Mouse (Mus musculus) cortical plate, adult 2 months (tissue): ENCODE data around the gene Alkbh1.

ENCODE experiments used
- CTCF ChIP-seq: fragments of 200-500 bp; IDR thresholded peaks from 2 replicates; pipeline ENCODE4 v1.5.1; 2011; ENCODE audit warnings: mild to moderate bottlenecking, control low read depth, low read length; ENCODE audit not compliant: insufficient read depth; ENCODE audit errors: extremely low read depth
- POLR2A ChIP-seq: fragments of 200-500 bp; IDR thresholded peaks from 2 replicates; pipeline ENCODE4 v1.6.1; 2011; ENCODE audit warnings: mild to moderate bottlenecking, low read length, control low read depth; ENCODE audit not compliant: insufficient read depth; ENCODE audit errors: extremely low read depth

DNA sequence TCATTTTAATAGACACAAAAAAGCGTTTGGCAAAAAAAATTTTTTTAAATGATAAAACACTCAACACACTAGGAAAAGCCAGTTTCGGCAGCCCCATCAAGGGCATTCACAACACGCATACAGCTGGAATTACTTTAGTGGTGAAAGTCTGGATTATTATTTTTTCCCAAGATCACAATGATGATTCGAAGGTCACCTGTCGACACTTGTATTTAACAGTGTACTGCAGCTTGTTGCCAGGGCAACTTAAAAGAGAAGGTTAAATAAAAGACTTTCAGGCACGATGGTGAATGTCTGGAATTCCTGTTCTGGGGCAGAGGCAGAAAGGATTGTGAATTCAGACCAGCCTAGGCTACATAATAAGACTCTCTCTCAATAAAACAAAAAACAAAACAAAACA, 41.9 kb downstream of the Alkbh1 start:
- TF ChIP-seq CTCF: no peak
- TF ChIP-seq POLR2A: no peak
